Mouse (Mus musculus) midbrain, embryonic 14.5 days (tissue): Measurements from ENCODE around the gene Apex2. TPM values are rescaled to one million over a fixed set of nuclear protein-coding genes. Genes with fewer than 3 reads are reported as not detected.

ENCODE experiments used
- ATAC-seq: fragments of 200-750 bp; cut with Nextera tagmentation; 2 replicates; pipeline ENCODE4 v1.8.0; 2017; ENCODE audit warnings: moderate number of reproducible peaks, moderate library complexity; ENCODE audit not compliant: low FRiP score, low TSS enrichment
- DNase-seq: peaks from one replicate; pipeline ENCODE4 v3.0.0-alpha.2; 2015
- H3K27ac ChIP-seq: fragments of 300-500 bp; sonication (generic); replicated peaks from 2 replicates; pipeline ENCODE4 v1.5.1; 2014; ENCODE audit warnings: mild to moderate bottlenecking, low read depth, low read length, moderate library complexity
- H3K27me3 ChIP-seq: fragments of 300-500 bp; sonication (generic); 2 replicates; pipeline ENCODE4 v1.6.1; 2014; ENCODE audit warnings: low read length, control low read depth, mixed read lengths; ENCODE audit not compliant: control insufficient read depth, insufficient read depth
- H3K36me3 ChIP-seq: fragments of 300-500 bp; sonication (generic); 2 replicates; pipeline ENCODE4 v1.6.1; 2014; ENCODE audit warnings: low read length, control low read depth; ENCODE audit not compliant: control insufficient read depth, insufficient read depth
- H3K4me1 ChIP-seq: fragments of 300-500 bp; sonication (generic); 2 replicates; pipeline ENCODE4 v1.6.1; 2014; ENCODE audit warnings: mild to moderate bottlenecking, antibody characterized with exemption, low read length, control low read depth; ENCODE audit not compliant: control insufficient read depth, insufficient read depth
- H3K4me2 ChIP-seq: fragments of 300-500 bp; sonication (generic); 2 replicates; pipeline ENCODE4 v1.6.1; 2014; ENCODE audit warnings: mild to moderate bottlenecking, low read length, moderate library complexity
- H3K4me3 ChIP-seq: fragments of 300-500 bp; sonication (generic); replicated peaks from 2 replicates; pipeline ENCODE4 v1.5.1; 2014; ENCODE audit warnings: low read depth, low read length
- H3K9ac ChIP-seq: fragments of 300-500 bp; sonication (generic); replicated peaks from 2 replicates; pipeline ENCODE4 v1.6.1; 2014; ENCODE audit warnings: mild to moderate bottlenecking, low read length, moderate library complexity
- H3K9me3 ChIP-seq: fragments of 300-500 bp; sonication (generic); 2 replicates; pipeline ENCODE4 v1.6.1; 2016; ENCODE audit warnings: low read length, control low read depth, mixed read lengths; ENCODE audit not compliant: control insufficient read depth
- WGBS: fragments of 180-500 bp; shearing (Covaris S2); extraction: QIAGEN DNeasy Blood & Tissue Kit; methylation state at CpG from one replicate; pipeline ENCODE4 v1.1.7; 2014; 5-methylcytosine and 5-hydroxymethylcytosine counted together
- microRNA-seq: library from miRNA; unstranded; fragments of <30 nt; microRNA quantifications from one replicate; pipeline ENCODE4, GENCODE M21; 2016
- polyA plus RNA-seq: library from polyadenylated mRNA; unstranded; fragments of >200 nt; fragmentation: Nextera tagmentation; extraction: Ambion mirVana; gene quantifications from 2 replicates; pipeline ENCODE4 v1.2.1, GENCODE M21; 2014

The Apex2 gene
- polyA plus RNA-seq, 1 experiment from 2014 or later, result 18.6 TPM

GRCm38 (mm10) chrX:150471416-150471815 lies 118.3 kb downstream of the Apex2 start:
- Histone ChIP-seq H3K9ac (no peak overlapping the region), H3K27me3 (no peaks in the 10 kb centered on the region), H3K4me2 (no peak overlapping the region), H3K4me1 (no peaks in the 10 kb centered on the region), H3K9me3 (no peaks in the 10 kb centered on the region), H3K4me3 (no peak overlapping the region), H3K36me3 (no peaks in the 10 kb centered on the region), H3K27ac (no peak overlapping the region)
- ATAC-seq, result no peak
- 90% methylated on average over 1 of the region's 1 CpGs for WGBS
- no peak for DNase-seq

Small RNA genes lying within 50 kb of the gene (microRNA-seq; reads per million reads assigned to microRNA genes)
- not detected for gene Mir3620

Other genes with a start within 250 kb of the Apex2 start
- 75.1 and 82.5 TPM in 2 replicates for gene Tmem29, start 130.7 kb downstream of the Apex2 start, polyA plus RNA-seq
- 16.5 and 25.4 TPM in 2 replicates for gene Alas2, start 42.5 kb downstream of the Apex2 start, polyA plus RNA-seq
- 4.3 and 4.4 TPM in 2 replicates for gene Pfkfb1, start 1.6 kb downstream of the Apex2 start, polyA plus RNA-seq
- gene Tro, start 67.7 kb upstream of the Apex2 start, polyA plus RNA-seq, result 100 and 104 TPM in 2 replicates
- 399 and 415 TPM in 2 replicates for gene Maged2, start 224.5 kb upstream of the Apex2 start, polyA plus RNA-seq